12 mouse cellular contexts compared by ENCODE assay signal in genomic region chr6:97339271-97339681, GRCm38 (mm10).
DNase-seq lines count a peak whose midpoint lies in the region; ATAC-seq and TF ChIP-seq lines count a peak whose summit lies in the region.
"Had no signal": no experiment of that assay in that cellular context is flagged by ENCODE, and none has a peak within 500 bp of the region (broad histone marks: within the 10 kb centered on the region; RNA-seq: fewer than 3 reads in every experiment).

No protein-coding gene starts in this region.

- peaks cover 15% of the 10 kb centered on the region for H3K4me1 ChIP-seq in midbrain, embryonic 13.5 days (replicated peaks)
- no peaks in the 10 kb centered on the region for H3K4me1 ChIP-seq in midbrain, embryonic 14.5 days (ENCODE audit: control insufficient read depth, insufficient read depth, low read length)
- peaks cover 18% of the 10 kb centered on the region for H3K4me1 ChIP-seq in hindbrain, embryonic 12.5 days
- H3K4me1 ChIP-seq in lung, postnatal 0 days (ENCODE audit: insufficient read depth, low read depth, low read length), result no peaks in the 10 kb centered on the region; the same call in 1 of the 2 replicates

- no peak overlapping the region for H3K4me3 ChIP-seq in midbrain, embryonic 13.5 days (replicated peaks)
- H3K4me3 ChIP-seq in midbrain, embryonic 14.5 days (replicated peaks; ENCODE audit: low read depth, low read length), result no peak overlapping the region
- no peak overlapping the region for H3K4me3 ChIP-seq in hindbrain, embryonic 12.5 days
- H3K4me3 ChIP-seq in lung, postnatal 0 days (ENCODE audit: low read depth, low read length), result no peak overlapping the region
- H3K4me3 ChIP-seq: left cerebral cortex, adult 2 months; lung, embryonic 15.5 days had no signal

- H3K27ac ChIP-seq in midbrain, embryonic 13.5 days, result peak overlapping the region; percentile 19
- no peak overlapping the region; the same call in 1 of the 2 replicates for H3K27ac ChIP-seq in midbrain, embryonic 14.5 days (replicated peaks; ENCODE audit: low read depth, low read length)
- H3K27ac ChIP-seq in hindbrain, embryonic 12.5 days, result peak overlapping the region; percentile 64
- no peak overlapping the region for H3K27ac ChIP-seq in lung, postnatal 0 days (ENCODE audit: low read length)
- H3K27ac ChIP-seq: left cerebral cortex, adult 2 months; lung, embryonic 15.5 days had no signal

- no peaks in the 10 kb centered on the region for H3K27me3 ChIP-seq in midbrain, embryonic 13.5 days
- H3K27me3 ChIP-seq in midbrain, embryonic 14.5 days (ENCODE audit: control insufficient read depth, insufficient read depth, low read length), result no peaks in the 10 kb centered on the region
- H3K27me3 ChIP-seq in hindbrain, embryonic 12.5 days, result no peaks in the 10 kb centered on the region
- H3K27me3 ChIP-seq in lung, postnatal 0 days (replicated peaks; ENCODE audit: insufficient read depth, low read length), result no peaks in the 10 kb centered on the region
- H3K27me3 ChIP-seq: lung, embryonic 15.5 days had no signal

- no peaks in the 10 kb centered on the region for H3K36me3 ChIP-seq in midbrain, embryonic 13.5 days
- no peaks in the 10 kb centered on the region for H3K36me3 ChIP-seq in midbrain, embryonic 14.5 days (ENCODE audit: control insufficient read depth, insufficient read depth, low read length)
- no peaks in the 10 kb centered on the region for H3K36me3 ChIP-seq in hindbrain, embryonic 12.5 days
- no peaks in the 10 kb centered on the region for H3K36me3 ChIP-seq in lung, postnatal 0 days (ENCODE audit: insufficient read depth, low read length)
- H3K36me3 ChIP-seq: lung, embryonic 15.5 days had no signal

- TF ChIP-seq EP300 in lung, postnatal 0 days (IDR thresholded peaks at IDR 0.05), result no peak

- H3K4me2 ChIP-seq in midbrain, embryonic 13.5 days (replicated peaks), result no peak overlapping the region
- no peak overlapping the region for H3K4me2 ChIP-seq in midbrain, embryonic 14.5 days (ENCODE audit: low read length)
- no peak overlapping the region for H3K4me2 ChIP-seq in hindbrain, embryonic 12.5 days (replicated peaks)
- H3K4me2 ChIP-seq in lung, postnatal 0 days (replicated peaks; ENCODE audit: low read depth, low read length), result no peak overlapping the region
- H3K4me2 ChIP-seq: lung, embryonic 15.5 days had no signal

- DNase-seq in embryo, embryonic 10.5 days (ENCODE audit: low spot score), result peak; percentile 49
- DNase-seq in embryo, embryonic 11 days, result no peak
- no peak for DNase-seq in midbrain, embryonic 14.5 days
- no peak for DNase-seq in lung, postnatal 10 days
- no peak for DNase-seq in gastrocnemius, adult 18-20 months (ENCODE audit: low spot score)
- DNase-seq in lung, postnatal 0 days (ENCODE audit: low spot score), result no peak
- DNase-seq: cerebellum, postnatal 25 days; heart, postnatal 36 days had no signal

- no peaks in the 10 kb centered on the region for H3K9me3 ChIP-seq in midbrain, embryonic 13.5 days
- no peaks in the 10 kb centered on the region for H3K9me3 ChIP-seq in midbrain, embryonic 14.5 days (ENCODE audit: control insufficient read depth, low read length)
- no peaks in the 10 kb centered on the region for H3K9me3 ChIP-seq in hindbrain, embryonic 12.5 days (replicated peaks)
- no peaks in the 10 kb centered on the region for H3K9me3 ChIP-seq in lung, postnatal 0 days (ENCODE audit: low read length)
- H3K9me3 ChIP-seq: lung, embryonic 15.5 days had no signal

- TF ChIP-seq CTCF in lung, postnatal 0 days (IDR thresholded peaks at IDR 0.05), result no peak

- WGBS in midbrain, embryonic 13.5 days, result 12% methylated on average over 5 of the region's 5 CpGs
- WGBS in midbrain, embryonic 14.5 days, result 13% methylated on average over 5 of the region's 5 CpGs
- WGBS in hindbrain, embryonic 12.5 days, result 23% methylated on average over 5 of the region's 5 CpGs
- WGBS in lung, postnatal 0 days, result 49% methylated on average over 5 of the region's 5 CpGs

- ATAC-seq in midbrain, embryonic 13.5 days, result peak; percentile 76
- ATAC-seq in midbrain, embryonic 14.5 days (ENCODE audit: low FRiP score, low TSS enrichment), result no peak
- peak; percentile 78 for ATAC-seq in hindbrain, embryonic 12.5 days (ENCODE audit: low FRiP score)
- no peak for ATAC-seq in lung, postnatal 0 days

- no peak overlapping the region for H3K9ac ChIP-seq in midbrain, embryonic 13.5 days (replicated peaks)
- no peak overlapping the region for H3K9ac ChIP-seq in midbrain, embryonic 14.5 days (replicated peaks; ENCODE audit: low read length)
- H3K9ac ChIP-seq in hindbrain, embryonic 12.5 days, result no peak overlapping the region
- no peak overlapping the region for H3K9ac ChIP-seq in lung, postnatal 0 days (replicated peaks; ENCODE audit: low read depth)
- H3K9ac ChIP-seq: lung, embryonic 15.5 days had no signal

Comparison
In these comparisons a context has a peak if more than half of its experiments do, and no peak if none do; other contexts are left out.
1. ATAC-seq: peak in midbrain, embryonic 13.5 days (single experiment) and hindbrain, embryonic 12.5 days (single experiment); none in midbrain, embryonic 14.5 days (single experiment) and lung, postnatal 0 days (single experiment).
2. H3K27ac ChIP-seq: peak in midbrain, embryonic 13.5 days (single experiment) and hindbrain, embryonic 12.5 days (single experiment); none in midbrain, embryonic 14.5 days (single experiment) and lung, postnatal 0 days (single experiment).